Mouse (Mus musculus) kidney, adult 2 months (tissue): ENCODE measurements around the gene Rsc1a1.

Source experiments
- CTCF ChIP-seq: fragments of 200-500 bp; conservative IDR thresholded peaks from 2 replicates; pipeline ENCODE4 v1.5.1; 2011; ENCODE audit warnings: low read depth, mild to moderate bottlenecking, control low read depth, low read length, moderate library complexity, mixed read lengths; ENCODE audit not compliant: insufficient read depth, insufficient read length
- POLR2A ChIP-seq: fragments of 200-500 bp; IDR thresholded peaks from one replicate; pipeline ENCODE4 v1.6.1; 2011; ENCODE audit warnings: low read depth, low read length, control low read depth

DNA sequence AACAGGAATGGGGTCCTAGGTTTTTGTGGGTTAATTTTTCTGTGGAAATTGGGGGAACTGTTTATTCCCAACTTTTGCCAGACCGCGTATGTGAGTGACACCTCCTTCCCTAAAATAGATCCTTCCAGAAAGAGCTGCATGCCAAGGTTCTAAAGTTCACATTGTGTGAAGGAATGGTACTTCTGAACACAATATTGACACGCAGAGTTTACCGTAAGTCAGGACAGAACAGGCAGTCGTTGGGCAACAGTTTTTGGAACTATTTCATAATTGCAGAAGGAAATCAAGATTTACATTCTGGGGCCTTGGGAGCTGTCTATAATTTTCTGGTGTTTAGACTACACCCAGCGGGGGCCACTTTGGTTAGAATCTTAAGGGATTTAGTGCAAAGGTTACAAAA is 36.6 kb upstream of the Rsc1a1 start:
- no peak for TF ChIP-seq CTCF
- no peak for TF ChIP-seq POLR2A
